Mouse (Mus musculus) liver, embryonic 14.5 days (tissue): ENCODE data around the gene Lsm2. TPM values are rescaled to one million over a fixed set of nuclear protein-coding genes. Genes with fewer than 3 reads are reported as not detected.
"Not testable (repeated sequence)": the region's sequence is repeated elsewhere in the genome, so short reads cannot be mapped to it uniquely, and the experiment has no call there.

ENCODE experiments used
- ATAC-seq: fragments of 200-750 bp; cut with Nextera tagmentation; 2 replicates; pipeline ENCODE4 v1.8.0; 2017; ENCODE audit warnings: moderate number of reproducible peaks, mild to moderate bottlenecking, moderate library complexity; ENCODE audit not compliant: insufficient read depth
- DNase-seq, 3 experiments: peaks; one replicate each; pipeline ENCODE4 v3.0.0-alpha.2; 2012 to 2013; ENCODE audit warnings: low read depth in 3 of 3, low spot score in 3 of 3
- H3K27ac ChIP-seq: fragments of 300-500 bp; sonication (generic); 2 replicates; pipeline ENCODE4 v1.5.1; 2014; ENCODE audit warnings: moderate library complexity, mild to moderate bottlenecking, control low read depth, inconsistent platforms
- H3K27me3 ChIP-seq: fragments of 300-500 bp; sonication (generic); 2 replicates; pipeline ENCODE4 v1.6.1; 2014; ENCODE audit warnings: mild to moderate bottlenecking, low read length, moderate library complexity; ENCODE audit not compliant: control insufficient read depth, insufficient read depth
- H3K36me3 ChIP-seq: fragments of 300-500 bp; sonication (generic); replicated peaks from 2 replicates; pipeline ENCODE4 v1.6.1; 2014; ENCODE audit warnings: low read depth; ENCODE audit not compliant: control insufficient read depth, insufficient read depth
- H3K4me1 ChIP-seq, 2 experiments: fragments of 200-500 bp in 1 of 2; fragments of 300-500 bp in 1 of 2; sonication (generic) in 1 of 2; replicated peaks; 2 replicates each; pipeline ENCODE4 v1.6.1; 2012 to 2014; ENCODE audit warnings: antibody characterized with exemption in 1 of 2, inconsistent platforms in 1 of 2, low read length in 1 of 2; ENCODE audit not compliant: control insufficient read depth in 2 of 2, insufficient read depth in 2 of 2
- H3K4me2 ChIP-seq: fragments of 300-500 bp; sonication (generic); 2 replicates; pipeline ENCODE4 v1.6.1; 2014; ENCODE audit warnings: low read depth, mild to moderate bottlenecking, control low read depth, moderate library complexity
- H3K4me3 ChIP-seq, 2 experiments: fragments of 200-500 bp in 1 of 2; fragments of 300-500 bp in 1 of 2; sonication (generic) in 1 of 2; 2 replicates each; pipeline ENCODE4 v1.5.1; 2012 to 2014; ENCODE audit warnings: low read depth in 2 of 2, low read length in 2 of 2, mild to moderate bottlenecking in 2 of 2, control low read depth in 1 of 2, inconsistent platforms in 1 of 2, moderate library complexity in 1 of 2; ENCODE audit not compliant: insufficient read depth in 1 of 2
- H3K9ac ChIP-seq: fragments of 300-500 bp; sonication (generic); replicated peaks from 2 replicates; pipeline ENCODE4 v1.6.1; 2014; ENCODE audit warnings: mild to moderate bottlenecking, control low read depth, moderate library complexity
- H3K9me3 ChIP-seq: fragments of 300-500 bp; sonication (generic); 2 replicates; pipeline ENCODE4 v1.6.1; 2016; ENCODE audit warnings: low read length, mixed read lengths; ENCODE audit not compliant: control insufficient read depth
- CTCF ChIP-seq: IDR thresholded peaks from 2 replicates; pipeline ENCODE4 v1.5.1; 2016; ENCODE audit warnings: antibody characterized with exemption, low read depth, control low read depth
- EP300 ChIP-seq: IDR thresholded peaks from 2 replicates; pipeline ENCODE4 v1.6.1; 2016; ENCODE audit warnings: antibody characterized with exemption, low read depth
- WGBS: fragments of 180-500 bp; shearing (Covaris S2); extraction: QIAGEN DNeasy Blood & Tissue Kit; methylation state at CpG from one replicate; pipeline ENCODE4 v1.1.7; 2014; ENCODE audit not compliant: insufficient replicate concordance; 5-methylcytosine and 5-hydroxymethylcytosine counted together
- polyA plus RNA-seq, 2 experiments: library from polyadenylated mRNA; depleted of rRNA in 1 of 2; stranded (reverse) in 1 of 2; unstranded in 1 of 2; fragments of >200 nt; fragmentation: Nextera tagmentation in 1 of 2; extraction: Ambion mirVana in 1 of 2; gene quantifications; 2 replicates each; pipeline versions ENCODE4 v1.2.1 to v1.2.3; 2012 to 2014

The Lsm2 gene
- polyA plus RNA-seq, 2 experiments = 121 to 122 TPM

GRCm38 (mm10) chr17:34953258-34953657, 28.4 kb upstream of the Lsm2 start:
- WGBS = 68% methylated on average over 3 of the region's 3 CpGs
- Histone ChIP-seq H3K4me3 (peak overlapping the region; percentile 67 to 96; a peak in 2 of 4 replicates), H3K4me2 (peak overlapping the region; percentile 89), H3K4me1 (peaks cover 0 to 7% of the 10 kb centered on the region in 2 experiments), H3K36me3 (peaks cover 20% of the 10 kb centered on the region), H3K9ac (peak overlapping the region; percentile 83), H3K27me3 (peaks cover 5% of the 10 kb centered on the region), H3K9me3 (no peaks in the 10 kb centered on the region), H3K27ac (no peak overlapping the region)
- no peak for DNase-seq
- ATAC-seq = no peak
- TF ChIP-seq EP300 (no peak), CTCF (no peak)

- TF ChIP-seq CTCF = no peak
- no peak for TF ChIP-seq EP300
- no peak overlapping the region for H3K4me2 ChIP-seq
- H3K4me3 ChIP-seq = no peak overlapping the region
- H3K27me3 ChIP-seq = peaks cover 5% of the 10 kb centered on the region
- DNase-seq (no peak), ATAC-seq (no peak)
- H3K4me1 ChIP-seq = peaks cover 0 to 7% of the 10 kb centered on the region in 2 experiments
- peaks cover 20% of the 10 kb centered on the region for H3K36me3 ChIP-seq
- H3K27ac ChIP-seq = no peak overlapping the region
- no peak overlapping the region for H3K9ac ChIP-seq
- WGBS = 83% methylated on average over 4 of the region's 4 CpGs
- no peaks in the 10 kb centered on the region for H3K9me3 ChIP-seq
These were observed 27.8 kb upstream of the Lsm2 start for GRCm38 (mm10) chr17:34953904-34954303.

GRCm38 (mm10) chr17:34954831-34955230, 26.8 kb upstream of the Lsm2 start:
- H3K27ac ChIP-seq = no peak overlapping the region
- H3K9me3 ChIP-seq = no peaks in the 10 kb centered on the region
- peaks cover 5% of the 10 kb centered on the region for H3K27me3 ChIP-seq
- TF ChIP-seq CTCF (no peak), EP300 (no peak)
- H3K4me1 ChIP-seq = peaks cover 4 to 12% of the 10 kb centered on the region in 2 experiments
- no peak overlapping the region for H3K4me3 ChIP-seq
- H3K4me2 ChIP-seq = no peak overlapping the region
- no peak overlapping the region for H3K9ac ChIP-seq
- ATAC-seq (no peak), DNase-seq (no peak)
- peaks cover 17% of the 10 kb centered on the region for H3K36me3 ChIP-seq
- 74% methylated on average over 4 of the region's 4 CpGs for WGBS

- Histone ChIP-seq H3K27ac (no peak overlapping the region), H3K27me3 (peaks cover 5% of the 10 kb centered on the region), H3K9me3 (no peaks in the 10 kb centered on the region), H3K4me1 (peaks cover 9 to 12% of the 10 kb centered on the region in 2 experiments), H3K4me2 (no peak overlapping the region), H3K9ac (no peak overlapping the region), H3K36me3 (peaks cover 6% of the 10 kb centered on the region), H3K4me3 (no peak overlapping the region)
- TF ChIP-seq EP300 (no peak), CTCF (no peak)
- WGBS = 58% methylated on average over 3 of the region's 3 CpGs
- no peak for ATAC-seq
- peak in 1 of 3 experiments; percentile 52 for DNase-seq
These were observed 25.8 kb upstream of the Lsm2 start for GRCm38 (mm10) chr17:34955884-34956283.

GRCm38 (mm10) chr17:34956340-34956739, 25.3 kb upstream of the Lsm2 start:
- Histone ChIP-seq H3K27ac (no peak overlapping the region), H3K36me3 (peaks cover 3% of the 10 kb centered on the region; the same call in 1 of the 2 replicates), H3K4me3 (no peak overlapping the region), H3K9ac (no peak overlapping the region), H3K4me1 (peaks cover 9 to 10% of the 10 kb centered on the region in 2 experiments), H3K27me3 (peaks cover 8% of the 10 kb centered on the region), H3K9me3 (no peaks in the 10 kb centered on the region), H3K4me2 (no peak overlapping the region)
- ATAC-seq (no peak), DNase-seq (no peak)
- WGBS = 14% methylated on average over 1 of the region's 1 CpGs
- TF ChIP-seq CTCF (peak; percentile 34; the same call in 1 of the 2 replicates), EP300 (no peak)

- H3K9ac ChIP-seq, DNase-seq, ATAC-seq, H3K4me2 ChIP-seq, H3K4me3 ChIP-seq, H3K27ac ChIP-seq, H3K36me3 ChIP-seq, H3K9me3 ChIP-seq, H3K27me3 ChIP-seq: not testable (repeated sequence)
- H3K4me1 ChIP-seq = peaks cover 9 to 10% of the 10 kb centered on the region in 2 experiments
- 32% methylated on average over 20 of the region's 40 CpGs for WGBS
These were observed 24.4 kb upstream of the Lsm2 start for GRCm38 (mm10) chr17:34957291-34957690.

GRCm38 (mm10) chr17:34957966-34958365, 23.7 kb upstream of the Lsm2 start:
- H3K4me1 ChIP-seq = peaks cover 9 to 10% of the 10 kb centered on the region in 2 experiments
- H3K9me3 ChIP-seq, DNase-seq, H3K27ac ChIP-seq, ATAC-seq, H3K9ac ChIP-seq, H3K36me3 ChIP-seq, H3K4me2 ChIP-seq, H3K4me3 ChIP-seq: not testable (repeated sequence)
- 21% methylated on average over 20 of the region's 40 CpGs for WGBS
- peaks cover 13% of the 10 kb centered on the region for H3K27me3 ChIP-seq

GRCm38 (mm10) chr17:34958734-34959129, 22.9 kb upstream of the Lsm2 start:
- Histone ChIP-seq H3K27me3 (peaks cover 17% of the 10 kb centered on the region), H3K4me2 (peak overlapping the region; percentile 82), H3K4me1 (peaks cover 9 to 10% of the 10 kb centered on the region in 2 experiments), H3K4me3 (peak overlapping the region; percentile 26 to 51)
- peak; percentile 17 for ATAC-seq
- H3K27ac ChIP-seq, H3K9me3 ChIP-seq, H3K9ac ChIP-seq, H3K36me3 ChIP-seq, DNase-seq: not testable (repeated sequence)
- WGBS = under 1% methylated on average over 19 of the region's 47 CpGs
